Mouse (Mus musculus) MEL (cell line): ENCODE measurements around the gene Pcbp4.

Experiments used
- CTCF ChIP-seq, 3 experiments: IDR thresholded peaks in 2 of 3; conservative IDR thresholded peaks in 1 of 3; 2 replicates each; pipeline ENCODE4 v1.5.1; 2011 to 2012; ENCODE audit warnings: low read length in 3 of 3, low read depth in 2 of 3, mild to moderate bottlenecking in 2 of 3, improper control_type of control experiment in 1 of 3, inconsistent platforms in 1 of 3, mixed read lengths in 1 of 3, moderate library complexity in 1 of 3; ENCODE audit not compliant: control insufficient read depth in 1 of 3, insufficient read depth in 1 of 3, poor library complexity in 1 of 3, severe bottlenecking in 1 of 3
- MAFK ChIP-seq: IDR thresholded peaks from 2 replicates; pipeline ENCODE4 v1.6.1; 2011; ENCODE audit warnings: low read depth, mild to moderate bottlenecking, low read length, improper control_type of control experiment, borderline replicate concordance
- POLR2A ChIP-seq, 2 experiments: IDR thresholded peaks; 2 replicates each; pipeline ENCODE4 v1.6.1; 2011 to 2012; ENCODE audit warnings: low read length in 2 of 2, mild to moderate bottlenecking in 2 of 2, control low read depth in 1 of 2, improper control_type of control experiment in 1 of 2, low read depth in 1 of 2, moderate library complexity in 1 of 2; ENCODE audit not compliant: control insufficient read depth in 1 of 2, insufficient read depth in 1 of 2, poor library complexity in 1 of 2

DNA sequence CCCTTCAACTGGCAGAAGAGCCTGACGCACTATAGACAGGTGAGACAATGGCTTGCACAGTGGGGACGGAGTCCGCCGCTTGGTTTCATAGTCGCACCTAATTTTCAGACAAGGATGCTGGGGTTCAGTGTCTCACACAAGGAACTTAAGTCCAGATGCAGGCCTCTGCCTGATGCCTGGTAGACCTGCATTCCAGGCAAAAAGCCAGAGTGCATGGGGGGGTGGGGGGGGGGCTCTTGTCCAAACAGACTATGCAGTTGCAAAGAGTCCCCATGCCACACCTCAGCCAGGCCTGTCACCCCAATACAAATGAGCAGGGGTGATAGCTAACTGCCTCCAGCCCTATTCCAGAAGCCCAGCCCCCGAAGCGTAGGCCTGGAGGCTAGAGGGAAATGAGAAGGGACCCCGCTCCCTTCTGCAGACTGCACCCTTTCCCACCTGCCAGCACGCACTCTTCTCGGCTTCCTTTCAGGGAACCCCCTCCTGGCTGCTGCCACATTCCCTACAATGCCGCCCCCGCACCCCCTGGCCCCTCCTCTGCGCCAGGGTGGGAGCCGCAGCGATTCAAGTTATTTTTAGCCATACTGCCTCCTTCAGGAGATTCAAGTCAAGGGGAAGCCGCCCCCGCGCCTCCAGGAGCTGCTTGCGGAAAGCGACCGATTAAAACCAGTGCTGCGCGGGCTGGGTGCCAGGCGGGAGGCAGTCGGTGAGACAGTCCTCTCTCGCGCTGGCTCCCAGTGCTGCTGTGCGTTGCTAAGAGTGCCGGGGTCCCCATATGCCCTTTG lies 35.1 kb upstream of the Pcbp4 start:
- TF ChIP-seq MAFK (no peak), CTCF (IDR thresholded peaks at IDR 0.05 in 2 of 3, conservative IDR thresholded peaks at IDR 0.05 in 1 of 3; ENCODE audit: control insufficient read depth in 1 of 3, insufficient read depth in 1 of 3, low read depth in 2 of 3, low read length in 3 of 3, poor library complexity in 1 of 3, severe bottlenecking in 1 of 3) (peak in 2 of 3 experiments; percentile 38 to 41; a peak in 4 of 6 replicates), POLR2A (IDR thresholded peaks at IDR 0.05; ENCODE audit: control insufficient read depth in 1 of 2, insufficient read depth in 1 of 2, low read depth in 1 of 2, low read length in 2 of 2, poor library complexity in 1 of 2) (no peak)
